In genomic region chr6:8744273-8744785, GRCm38 (mm10) we compare ENCODE assay signal across 22 mouse cellular contexts. TPM values are rescaled to one million over a fixed set of nuclear protein-coding genes. Genes with fewer than 3 reads are reported as not detected.
DNase-seq lines count a peak whose midpoint lies in the region; ATAC-seq and TF ChIP-seq lines count a peak whose summit lies in the region.
"Had no signal": no experiment of that assay in that cellular context is flagged by ENCODE, and none has a peak within 500 bp of the region (broad histone marks: within the 10 kb centered on the region; RNA-seq: fewer than 3 reads in every experiment).

No protein-coding gene starts in this region.

- DNase-seq in kidney, adult 2 months, result peak; percentile 16
- peak; percentile 71 for DNase-seq in adipocyte (ENCODE audit: low spot score)
- no peak for DNase-seq in gastrocnemius, postnatal 4 days (ENCODE audit: low spot score in 2 of 2)
- DNase-seq: cerebellum, adult 8-10 months; cerebellum, postnatal 36 days; gastrocnemius, adult 2 months; heart, adult 18-20 months; liver, postnatal 0 days; right cerebral cortex, postnatal 4 days had no signal

- H3K4me1 ChIP-seq in kidney, adult 2 months (ENCODE audit: control insufficient read depth, insufficient read depth, low read length), result no peaks in the 10 kb centered on the region
- H3K4me1 ChIP-seq in kidney, embryonic 14.5 days (ENCODE audit: control insufficient read depth, insufficient read depth, low read length), result no peaks in the 10 kb centered on the region
- H3K4me1 ChIP-seq in intestine, postnatal 0 days (replicated peaks; ENCODE audit: control insufficient read depth, insufficient read depth, low read length), result no peaks in the 10 kb centered on the region

- H3K9ac ChIP-seq in kidney, embryonic 14.5 days (ENCODE audit: low read depth, low read length), result no peak overlapping the region
- H3K9ac ChIP-seq in intestine, postnatal 0 days (ENCODE audit: low read depth, low read length), result no peak overlapping the region
- H3K9ac ChIP-seq: hindbrain, embryonic 14.5 days; kidney, embryonic 15.5 days; limb, embryonic 12.5 days; liver, postnatal 0 days had no signal

- WGBS in kidney, adult 2 months, result 90% methylated on average over 4 of the region's 4 CpGs
- WGBS in kidney, embryonic 14.5 days, result 92% methylated on average over 4 of the region's 4 CpGs
- WGBS in intestine, postnatal 0 days, result 89% methylated on average over 4 of the region's 4 CpGs

- H3K4me2 ChIP-seq in kidney, embryonic 14.5 days (replicated peaks; ENCODE audit: low read depth, low read length), result no peak overlapping the region
- H3K4me2 ChIP-seq in intestine, postnatal 0 days (replicated peaks; ENCODE audit: low read depth), result no peak overlapping the region
- H3K4me2 ChIP-seq: hindbrain, embryonic 14.5 days; kidney, embryonic 15.5 days; limb, embryonic 12.5 days; liver, embryonic 11.5 days; midbrain, embryonic 11.5 days had no signal

- no peaks in the 10 kb centered on the region for H3K27me3 ChIP-seq in kidney, adult 2 months (replicated peaks; ENCODE audit: control insufficient read depth, insufficient read depth, low read length)
- H3K27me3 ChIP-seq in kidney, embryonic 14.5 days (ENCODE audit: control insufficient read depth, insufficient read depth, low read length), result no peaks in the 10 kb centered on the region
- no peaks in the 10 kb centered on the region for H3K27me3 ChIP-seq in intestine, postnatal 0 days (replicated peaks; ENCODE audit: control insufficient read depth, insufficient read depth, low read length)
- H3K27me3 ChIP-seq: kidney, embryonic 15.5 days; limb, embryonic 12.5 days had no signal

- H3K27ac ChIP-seq in kidney, adult 2 months (ENCODE audit: insufficient read depth, low read depth, low read length), result no peak overlapping the region
- H3K27ac ChIP-seq in kidney, embryonic 14.5 days (ENCODE audit: low read depth, low read length), result no peak overlapping the region
- no peak overlapping the region for H3K27ac ChIP-seq in intestine, postnatal 0 days (ENCODE audit: low read depth, low read length)
- H3K27ac ChIP-seq: gastrocnemius, adult 2 months; hindbrain, embryonic 14.5 days; kidney, embryonic 15.5 days; limb, embryonic 12.5 days; macrophage had no signal

- H3K36me3 ChIP-seq in kidney, adult 2 months (ENCODE audit: control insufficient read depth, insufficient read depth, low read length), result no peaks in the 10 kb centered on the region
- H3K36me3 ChIP-seq in kidney, embryonic 14.5 days (ENCODE audit: control insufficient read depth, insufficient read depth, low read length), result no peaks in the 10 kb centered on the region
- H3K36me3 ChIP-seq in intestine, postnatal 0 days (ENCODE audit: control insufficient read depth, insufficient read depth), result no peaks in the 10 kb centered on the region

- ATAC-seq in kidney, embryonic 14.5 days (ENCODE audit: low FRiP score, low TSS enrichment), result no peak
- ATAC-seq in common myeloid progenitor, adult 5-6 weeks (replicated peaks; ENCODE audit: low read depth, poor library complexity, severe bottlenecking), result peak; percentile 66
- no peak for ATAC-seq in intestine, postnatal 0 days
- ATAC-seq in erythroblast, adult 5-6 weeks (replicated peaks; ENCODE audit: low FRiP score, poor library complexity, severe bottlenecking), result no peak
- ATAC-seq: forebrain, embryonic 14.5 days; inflammation-experienced regulatory T-cells, adult 6 months; liver, postnatal 0 days; lung, postnatal 0 days had no signal

- no peak for TF ChIP-seq POLR2A in kidney, adult 2 months (IDR thresholded peaks at IDR 0.05; ENCODE audit: low read depth, low read length)

- no peak overlapping the region for H3K4me3 ChIP-seq in kidney, adult 2 months (ENCODE audit: insufficient read depth, low read depth, low read length)
- no peak overlapping the region for H3K4me3 ChIP-seq in kidney, embryonic 14.5 days (ENCODE audit: low read length)
- H3K4me3 ChIP-seq in intestine, postnatal 0 days (ENCODE audit: low read depth, low read length), result no peak overlapping the region
- H3K4me3 ChIP-seq: gastrocnemius, adult 2 months; kidney, embryonic 15.5 days; limb, embryonic 12.5 days had no signal

- no peaks in the 10 kb centered on the region for H3K9me3 ChIP-seq in kidney, embryonic 14.5 days (ENCODE audit: control insufficient read depth, low read length)
- H3K9me3 ChIP-seq in intestine, postnatal 0 days (ENCODE audit: control insufficient read depth), result no peaks in the 10 kb centered on the region
- H3K9me3 ChIP-seq: kidney, embryonic 15.5 days; limb, embryonic 12.5 days had no signal

- TF ChIP-seq CTCF in kidney, adult 2 months (conservative IDR thresholded peaks at IDR 0.05; ENCODE audit: insufficient read depth, insufficient read length, low read depth, low read length), result no peak
- TF ChIP-seq CTCF in intestine, postnatal 0 days (IDR thresholded peaks at IDR 0.05; ENCODE audit: low read depth), result no peak

RNA-seq across cellular contexts. Expression of gene Ica1, which starts 34.0 kb away (rescaled TPM):
- polyA plus RNA-seq in kidney, adult 2 months (2012; rRNA removed), result 3.3 and 6.1 TPM in 2 replicates
- polyA plus RNA-seq in kidney, embryonic 14.5 days (2014; fragmentation: Nextera tagmentation; extraction: Ambion mirVana), result 26.8 and 30.0 TPM in 2 replicates
- 27.6 and 28.1 TPM in 2 replicates for total RNA-seq in common myeloid progenitor, adult 5-6 weeks (2017)
- total RNA-seq in gastrocnemius, postnatal 4 days (2021), result 1 to 10 TPM; 3.9 to 5.5 TPM
- polyA plus RNA-seq in intestine, postnatal 0 days (2015; fragmentation: Nextera tagmentation; extraction: Ambion mirVana), result 11.0 and 11.3 TPM in 2 replicates
- total RNA-seq in erythroblast, adult 5-6 weeks (2015; ENCODE audit: low replicate concordance), result 6.7 and 6.9 TPM in 2 replicates
- 7.1 and 8.8 TPM in 2 replicates for total RNA-seq in erythroblast, adult 5-6 weeks (2017; ENCODE audit: low replicate concordance)

Comparison
In these comparisons a context has a peak if more than half of its experiments do, and no peak if none do; other contexts are left out.
1. DNase-seq: peak in kidney, adult 2 months (single experiment) and adipocyte (single experiment); none in gastrocnemius, postnatal 4 days (0 of 2).